Mouse (Mus musculus): ENCODE data around the gene Oat.

- TF ChIP-seq CTCF (IDR thresholded peaks at IDR 0.05; ENCODE audit: control insufficient read depth, insufficient read depth, insufficient replicate concordance, low read depth, low read length) (no peak), POLR2A (IDR thresholded peaks at IDR 0.05; ENCODE audit: control insufficient read depth, low read depth, low read length) (no peak)
Observed at GRCm38 (mm10) chr7:132619975-132620918, 44.0 kb upstream of the Oat start.
